Mouse (Mus musculus) forebrain, embryonic 11.5 days (tissue): ENCODE measurements around the gene Aldh16a1. TPM values are rescaled to one million over a fixed set of nuclear protein-coding genes. Genes with fewer than 3 reads are reported as not detected.

Source experiments
- ATAC-seq: fragments of 200-750 bp; cut with Nextera tagmentation; replicated peaks from 2 replicates; pipeline ENCODE4 v1.8.0; 2017; ENCODE audit warnings: moderate TSS enrichment; ENCODE audit not compliant: low FRiP score
- DNase-seq: peaks from one replicate; pipeline ENCODE4 v3.0.0-alpha.2; 2017; ENCODE audit warnings: low spot score
- H3K27ac ChIP-seq: fragments of 300-500 bp; sonication (generic); 2 replicates; pipeline ENCODE4 v1.5.1; 2014; ENCODE audit warnings: low read depth, low read length
- H3K27me3 ChIP-seq: fragments of 300-500 bp; sonication (generic); 2 replicates; pipeline ENCODE4 v1.6.1; 2014; ENCODE audit warnings: mild to moderate bottlenecking, low read length, mixed read lengths; ENCODE audit not compliant: control insufficient read depth, insufficient read depth
- H3K36me3 ChIP-seq: fragments of 300-500 bp; sonication (generic); 2 replicates; pipeline ENCODE4 v1.6.1; 2014; ENCODE audit warnings: mild to moderate bottlenecking, low read length, moderate library complexity, mixed read lengths; ENCODE audit not compliant: control insufficient read depth, insufficient read depth
- H3K4me1 ChIP-seq: fragments of 300-500 bp; sonication (generic); replicated peaks from 2 replicates; pipeline ENCODE4 v1.6.1; 2014; ENCODE audit warnings: low read length, mixed read lengths; ENCODE audit not compliant: control insufficient read depth, insufficient read depth
- H3K4me2 ChIP-seq: fragments of 300-500 bp; sonication (generic); 2 replicates; pipeline ENCODE4 v1.6.1; 2014; ENCODE audit warnings: low read depth, mild to moderate bottlenecking, low read length, moderate library complexity, mixed read lengths; ENCODE audit not compliant: severe bottlenecking
- H3K4me3 ChIP-seq: fragments of 300-500 bp; sonication (generic); 2 replicates; pipeline ENCODE4 v1.5.1; 2014; ENCODE audit warnings: low read depth, low read length
- H3K9ac ChIP-seq: fragments of 300-500 bp; sonication (generic); 2 replicates; pipeline ENCODE4 v1.6.1; 2014; ENCODE audit warnings: low read length
- H3K9me3 ChIP-seq: fragments of 300-500 bp; sonication (generic); 2 replicates; pipeline ENCODE4 v1.6.1; 2016; ENCODE audit warnings: low read length, mixed read lengths; ENCODE audit not compliant: control insufficient read depth
- WGBS: fragments of 180-500 bp; shearing (Covaris S2); extraction: QIAGEN DNeasy Blood & Tissue Kit; methylation state at CpG from one replicate; pipeline ENCODE4 v1.1.7; 2014; 5-methylcytosine and 5-hydroxymethylcytosine counted together
- polyA plus RNA-seq: library from polyadenylated mRNA; unstranded; fragments of >200 nt; fragmentation: Nextera tagmentation; extraction: Ambion mirVana; gene quantifications from 2 replicates; pipeline ENCODE4 v1.2.1, GENCODE M21; 2014

Aldh16a1 gene
- polyA plus RNA-seq, 1 experiment from 2014 or later, result 44.0 TPM

- no peaks in the 10 kb centered on the region for H3K9me3 ChIP-seq
- H3K36me3 ChIP-seq, result no peaks in the 10 kb centered on the region; the same call in 1 of the 2 replicates
- no peak overlapping the region for H3K9ac ChIP-seq
- H3K27me3 ChIP-seq, result no peaks in the 10 kb centered on the region
- H3K4me3 ChIP-seq, result no peak overlapping the region
- no peak overlapping the region for H3K27ac ChIP-seq
- ATAC-seq (no peak), DNase-seq (no peak)
- WGBS, result 66% methylated on average over 4 of the region's 4 CpGs
- no peak overlapping the region for H3K4me2 ChIP-seq
- peaks cover 4% of the 10 kb centered on the region; the same call in 1 of the 2 replicates for H3K4me1 ChIP-seq
Observed at GRCm38 (mm10) chr7:45150321-45150720, 4.1 kb downstream of the Aldh16a1 start.

GRCm38 (mm10) chr7:45149545-45149944 lies 4.8 kb downstream of the Aldh16a1 start:
- ATAC-seq, result no peak
- Histone ChIP-seq H3K27ac (no peak overlapping the region), H3K9ac (no peak overlapping the region; the same call in 1 of the 2 replicates)

GRCm38 (mm10) chr7:45148534-45149098 lies 5.8 kb downstream of the Aldh16a1 start:
- H3K27ac ChIP-seq, result no peak overlapping the region
- 74% methylated on average over 4 of the region's 4 CpGs for WGBS
- no peak overlapping the region for H3K4me3 ChIP-seq
- H3K27me3 ChIP-seq, result no peaks in the 10 kb centered on the region
- H3K9ac ChIP-seq, result no peak overlapping the region
- H3K36me3 ChIP-seq, result no peaks in the 10 kb centered on the region; the same call in 1 of the 2 replicates
- no peak for DNase-seq
- ATAC-seq, result no peak
- no peaks in the 10 kb centered on the region for H3K9me3 ChIP-seq
- no peak overlapping the region for H3K4me2 ChIP-seq
- peaks cover 3% of the 10 kb centered on the region; the same call in 1 of the 2 replicates for H3K4me1 ChIP-seq

More at GRCm38 (mm10) chr7:45149545-45149944, 4.8 kb downstream of the Aldh16a1 start:
- WGBS, result 31% methylated on average over 6 of the region's 6 CpGs
- Histone ChIP-seq H3K4me1 (peaks cover 4% of the 10 kb centered on the region; the same call in 1 of the 2 replicates), H3K36me3 (no peaks in the 10 kb centered on the region; the same call in 1 of the 2 replicates), H3K27me3 (no peaks in the 10 kb centered on the region), H3K9me3 (no peaks in the 10 kb centered on the region), H3K4me2 (no peak overlapping the region), H3K4me3 (no peak overlapping the region)
- no peak for DNase-seq

GRCm38 (mm10) chr7:45147899-45148298 lies 6.5 kb downstream of the Aldh16a1 start:
- ATAC-seq, result no peak
- no peak overlapping the region for H3K4me2 ChIP-seq
- H3K4me1 ChIP-seq, result no peaks in the 10 kb centered on the region; the same call in 1 of the 2 replicates
- 95% methylated on average over 11 of the region's 11 CpGs for WGBS
- H3K36me3 ChIP-seq, result no peaks in the 10 kb centered on the region; the same call in 1 of the 2 replicates
- no peak overlapping the region for H3K4me3 ChIP-seq
- H3K9me3 ChIP-seq, result no peaks in the 10 kb centered on the region
- DNase-seq, result no peak
- H3K27ac ChIP-seq, result no peak overlapping the region
- H3K9ac ChIP-seq, result no peak overlapping the region
- H3K27me3 ChIP-seq, result no peaks in the 10 kb centered on the region

GRCm38 (mm10) chr7:45147267-45147666 lies 7.1 kb downstream of the Aldh16a1 start:
- 96% methylated on average over 11 of the region's 11 CpGs for WGBS
- H3K36me3 ChIP-seq, result no peaks in the 10 kb centered on the region; the same call in 1 of the 2 replicates
- no peak overlapping the region for H3K4me3 ChIP-seq

GRCm38 (mm10) chr7:45145460-45145859 lies 8.9 kb downstream of the Aldh16a1 start:
- no peak overlapping the region for H3K27ac ChIP-seq
- H3K36me3 ChIP-seq, result no peaks in the 10 kb centered on the region; the same call in 1 of the 2 replicates
- DNase-seq, result no peak
- WGBS, result 95% methylated on average over 8 of the region's 8 CpGs
- ATAC-seq, result no peak
- H3K4me2 ChIP-seq, result no peak overlapping the region
- no peaks in the 10 kb centered on the region for H3K9me3 ChIP-seq
- H3K27me3 ChIP-seq, result no peaks in the 10 kb centered on the region
- H3K9ac ChIP-seq, result no peak overlapping the region
- H3K4me1 ChIP-seq, result no peaks in the 10 kb centered on the region
- no peak overlapping the region for H3K4me3 ChIP-seq

More at GRCm38 (mm10) chr7:45147267-45147666, 7.1 kb downstream of the Aldh16a1 start:
- no peak for DNase-seq
- no peak for ATAC-seq
- Histone ChIP-seq H3K9ac (no peak overlapping the region), H3K27ac (no peak overlapping the region), H3K27me3 (no peaks in the 10 kb centered on the region), H3K9me3 (no peaks in the 10 kb centered on the region), H3K4me2 (no peak overlapping the region), H3K4me1 (no peaks in the 10 kb centered on the region; the same call in 1 of the 2 replicates)

GRCm38 (mm10) chr7:45144368-45145174 lies 9.8 kb downstream of the Aldh16a1 start:
- no peaks in the 10 kb centered on the region for H3K4me1 ChIP-seq
- H3K27me3 ChIP-seq, result no peaks in the 10 kb centered on the region
- H3K9me3 ChIP-seq, result no peaks in the 10 kb centered on the region
- WGBS, result 87% methylated on average over 13 of the region's 13 CpGs
- DNase-seq, result no peak
- no peak overlapping the region for H3K4me2 ChIP-seq
- no peak overlapping the region for H3K4me3 ChIP-seq
- H3K9ac ChIP-seq, result no peak overlapping the region
- H3K36me3 ChIP-seq, result no peaks in the 10 kb centered on the region; the same call in 1 of the 2 replicates
- ATAC-seq, result no peak
- H3K27ac ChIP-seq, result no peak overlapping the region

GRCm38 (mm10) chr7:45141914-45142313 lies 12.5 kb downstream of the Aldh16a1 start:
- WGBS, result 89% methylated on average over 5 of the region's 5 CpGs
- H3K36me3 ChIP-seq, result no peaks in the 10 kb centered on the region; the same call in 1 of the 2 replicates
- DNase-seq (no peak), ATAC-seq (no peak)
- H3K4me2 ChIP-seq, result no peak overlapping the region
- H3K27me3 ChIP-seq, result 0 out of 2 replicates have a peak, but pooled peaks cover 2% of the 10 kb centered on the region
- no peaks in the 10 kb centered on the region for H3K9me3 ChIP-seq
- H3K4me1 ChIP-seq, result no peaks in the 10 kb centered on the region
- no peak overlapping the region; the same call in 1 of the 2 replicates for H3K9ac ChIP-seq
- no peak overlapping the region for H3K4me3 ChIP-seq
- no peak overlapping the region for H3K27ac ChIP-seq
